Mouse (Mus musculus) embryonic facial prominence, embryonic 12.5 days (tissue): ENCODE measurements around the gene Tmed2. TPM values are rescaled to one million over a fixed set of nuclear protein-coding genes. Genes with fewer than 3 reads are reported as not detected.

ENCODE experiments used
- ATAC-seq: fragments of 200-750 bp; cut with Nextera tagmentation; 2 replicates; pipeline ENCODE4 v1.8.0; 2017; ENCODE audit not compliant: insufficient number of reproducible peaks, insufficient read depth, low FRiP score, low TSS enrichment
- H3K27ac ChIP-seq: fragments of 300-500 bp; sonication (generic); 2 replicates; pipeline ENCODE4 v1.5.1; 2016; ENCODE audit warnings: mild to moderate bottlenecking
- H3K27me3 ChIP-seq: fragments of 300-500 bp; sonication (generic); 2 replicates; pipeline ENCODE4 v1.6.1; 2016; ENCODE audit warnings: mild to moderate bottlenecking, moderate library complexity
- H3K36me3 ChIP-seq: fragments of 300-500 bp; sonication (generic); 2 replicates; pipeline ENCODE4 v1.6.1; 2016; ENCODE audit warnings: mild to moderate bottlenecking
- H3K4me1 ChIP-seq: fragments of 300-500 bp; sonication (generic); 2 replicates; pipeline ENCODE4 v1.6.1; 2016
- H3K4me2 ChIP-seq: fragments of 300-500 bp; sonication (generic); replicated peaks from 2 replicates; pipeline ENCODE4 v1.6.1; 2016; ENCODE audit warnings: mild to moderate bottlenecking, moderate library complexity
- H3K4me3 ChIP-seq: fragments of 300-500 bp; sonication (generic); 2 replicates; pipeline ENCODE4 v1.5.1; 2016; ENCODE audit warnings: mild to moderate bottlenecking
- H3K9ac ChIP-seq: fragments of 300-500 bp; sonication (generic); 2 replicates; pipeline ENCODE4 v1.6.1; 2016; ENCODE audit warnings: mild to moderate bottlenecking, moderate library complexity
- H3K9me3 ChIP-seq: fragments of 300-500 bp; sonication (generic); 2 replicates; pipeline ENCODE4 v1.6.1; 2016; ENCODE audit warnings: mild to moderate bottlenecking, moderate library complexity
- WGBS: fragments of 180-500 bp; shearing (Covaris S2); methylation state at CpG from one replicate; pipeline ENCODE4 v1.1.7; 2016; 5-methylcytosine and 5-hydroxymethylcytosine counted together
- polyA plus RNA-seq: library from polyadenylated mRNA; unstranded; fragments of >200 nt; fragmentation: Nextera tagmentation; extraction: Ambion mirVana; gene quantifications from 2 replicates; pipeline ENCODE4 v1.2.1, GENCODE M21; 2016

The Tmed2 gene
- polyA plus RNA-seq, 1 experiment from 2014 or later = 479 TPM

DNA sequence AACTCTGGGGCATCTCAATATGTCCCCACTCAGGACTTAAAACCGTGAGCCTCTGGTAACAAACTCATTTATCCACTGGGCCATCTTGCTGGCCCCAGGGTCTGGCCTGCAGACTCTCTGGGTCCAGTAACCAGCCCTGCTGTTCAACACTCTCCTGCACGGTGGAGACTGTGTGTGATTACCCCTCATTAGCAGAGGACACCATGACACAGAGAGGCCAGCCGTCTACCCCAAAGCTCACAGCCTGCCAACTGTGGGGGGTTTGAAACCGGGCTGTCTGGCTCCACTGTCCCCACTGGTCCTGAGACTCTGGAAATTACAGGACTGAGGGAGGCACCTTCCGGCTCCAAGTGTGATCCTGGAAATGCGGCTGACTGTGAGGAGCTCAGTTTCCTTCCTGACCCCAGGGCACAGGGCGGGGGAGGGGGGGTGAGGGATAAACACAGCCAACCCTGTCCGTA lies 11.3 kb upstream of the Tmed2 start:
- peak overlapping the region; percentile 81 for H3K4me3 ChIP-seq
- ATAC-seq = no peak
- peaks cover 36% of the 10 kb centered on the region for H3K4me1 ChIP-seq
- no peaks in the 10 kb centered on the region for H3K9me3 ChIP-seq
- WGBS = 14% methylated on average over 8 of the region's 8 CpGs
- H3K27ac ChIP-seq = peak overlapping the region; percentile 66; the same call in 1 of the 2 replicates
- peaks cover 17% of the 10 kb centered on the region for H3K36me3 ChIP-seq
- no peaks in the 10 kb centered on the region for H3K27me3 ChIP-seq
- H3K4me2 ChIP-seq = peak overlapping the region; percentile 77
- peak overlapping the region; percentile 79 for H3K9ac ChIP-seq

DNA sequence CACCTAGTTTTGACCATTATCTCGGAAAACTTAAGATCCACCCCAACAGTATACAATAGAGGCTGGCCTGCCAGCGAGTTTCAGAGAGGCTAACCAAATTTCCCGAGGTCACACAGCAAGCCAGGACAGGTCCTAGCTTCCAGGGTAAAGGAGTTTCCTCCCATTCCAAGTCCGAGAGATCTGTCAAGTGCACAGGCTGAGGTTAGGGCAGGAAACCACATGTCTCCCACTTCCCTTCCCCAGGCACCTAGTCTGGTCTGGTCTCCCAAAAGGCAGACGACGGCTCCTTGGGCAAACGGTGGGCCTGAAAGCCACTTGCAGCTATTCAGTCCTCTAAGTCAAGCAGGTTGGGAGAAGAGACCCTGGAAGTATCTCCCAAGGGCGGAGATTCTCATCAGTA lies 10.8 kb upstream of the Tmed2 start:
- no peak for ATAC-seq
- Histone ChIP-seq H3K9me3 (no peaks in the 10 kb centered on the region), H3K27ac (0 out of 2 replicates have a peak overlapping the region, but pooled peaks have one; percentile 66), H3K36me3 (peaks cover 12% of the 10 kb centered on the region; the same call in 1 of the 2 replicates), H3K4me2 (peak overlapping the region; percentile 77), H3K4me3 (peak overlapping the region; percentile 81), H3K27me3 (no peaks in the 10 kb centered on the region), H3K4me1 (peaks cover 36% of the 10 kb centered on the region), H3K9ac (peak overlapping the region; percentile 79)
- 43% methylated on average over 8 of the region's 8 CpGs for WGBS

DNA sequence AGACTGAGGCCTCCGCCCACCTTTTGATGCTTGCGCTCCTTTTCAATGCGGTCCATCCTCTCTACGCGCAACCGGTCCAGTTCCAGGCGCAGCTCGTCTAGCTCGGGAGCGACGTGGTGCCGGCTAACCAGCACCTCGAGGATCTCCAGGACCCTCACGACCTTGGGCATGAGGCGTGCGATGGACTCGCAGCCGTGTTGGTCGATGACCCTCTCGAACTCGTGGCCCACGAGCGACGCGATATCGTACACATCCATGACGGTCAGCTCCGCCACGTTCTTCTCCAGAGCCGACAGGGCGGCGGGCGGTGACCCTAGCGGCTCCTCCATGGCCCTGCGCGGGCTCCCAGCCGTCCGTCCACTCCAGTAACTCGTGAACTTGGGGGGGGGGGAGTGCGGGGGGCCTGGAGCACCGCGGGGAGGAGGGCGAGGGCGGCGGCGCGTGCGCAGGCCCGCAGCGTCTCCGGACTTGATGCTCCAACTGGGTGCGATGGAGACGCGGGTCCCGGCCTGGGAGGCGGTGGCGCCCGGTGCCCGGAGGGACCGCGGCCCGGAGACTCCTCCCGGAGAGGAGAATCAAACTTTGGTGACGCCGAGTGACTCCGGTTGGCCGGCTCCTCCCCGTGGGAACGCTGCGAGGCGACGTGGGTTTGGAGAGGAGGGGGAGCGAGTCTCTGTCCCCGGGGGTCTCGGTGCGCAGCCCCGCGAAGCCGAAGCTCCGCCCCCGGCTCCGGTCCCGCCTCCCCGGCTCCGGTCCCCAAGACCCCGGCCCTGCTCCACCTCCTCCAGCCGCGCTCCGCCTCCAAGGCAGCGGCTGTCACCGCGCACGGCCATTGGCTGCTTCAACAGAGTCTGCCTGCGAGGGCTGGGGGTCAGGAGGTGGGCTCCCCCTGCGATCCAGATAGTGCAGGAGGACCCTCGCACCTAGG lies 9.6 kb upstream of the Tmed2 start, which contains the start of gene Rilpl1:
Rilpl1 (minus strand) TSS at position 737 of the 928 bp plus-strand sequence.
- ATAC-seq = peak; percentile 88
- Histone ChIP-seq H3K4me2 (peak within 1 kb of the TSS; percentile 77), H3K4me3 (peak within 1 kb of the TSS; percentile 81), H3K27me3 (no peaks in the 10 kb centered on the region; the same call in 1 of the 2 replicates), H3K27ac (peak within 1 kb of the TSS; percentile 87), H3K9ac (peak within 1 kb of the TSS; percentile 79), H3K36me3 (peaks cover 5% of the 10 kb centered on the region; the same call in 1 of the 2 replicates), H3K9me3 (no peaks in the 10 kb centered on the region), H3K4me1 (peaks cover 36% of the 10 kb centered on the region)
- under 1% methylated on average over 93 of the region's 96 CpGs for WGBS

DNA sequence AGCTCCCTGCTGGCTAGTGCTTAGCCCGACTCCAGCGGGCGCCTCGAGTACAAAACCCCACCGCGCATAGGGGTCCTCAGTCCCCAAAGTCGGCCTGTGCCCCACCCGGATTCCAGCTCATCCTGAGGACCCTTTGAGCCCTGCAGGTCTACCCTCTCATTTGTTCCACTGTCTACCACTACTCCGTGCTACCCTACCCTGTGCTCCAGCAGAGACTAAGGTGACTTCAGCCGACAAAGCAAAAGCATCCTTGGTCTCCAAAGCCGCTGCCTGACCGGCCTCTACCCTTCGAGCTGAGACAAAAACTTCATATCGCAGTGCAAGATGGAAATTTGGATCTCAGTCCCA lies 8.9 kb upstream of the Tmed2 start:
- Histone ChIP-seq H3K4me1 (peaks cover 36% of the 10 kb centered on the region), H3K27ac (peak overlapping the region; percentile 87), H3K9me3 (no peaks in the 10 kb centered on the region), H3K27me3 (no peaks in the 10 kb centered on the region; the same call in 1 of the 2 replicates), H3K4me2 (peak overlapping the region; percentile 77), H3K4me3 (peak overlapping the region; percentile 81), H3K36me3 (no peaks in the 10 kb centered on the region), H3K9ac (peak overlapping the region; percentile 79)
- 13% methylated on average over 14 of the region's 14 CpGs for WGBS
- ATAC-seq = no peak

DNA sequence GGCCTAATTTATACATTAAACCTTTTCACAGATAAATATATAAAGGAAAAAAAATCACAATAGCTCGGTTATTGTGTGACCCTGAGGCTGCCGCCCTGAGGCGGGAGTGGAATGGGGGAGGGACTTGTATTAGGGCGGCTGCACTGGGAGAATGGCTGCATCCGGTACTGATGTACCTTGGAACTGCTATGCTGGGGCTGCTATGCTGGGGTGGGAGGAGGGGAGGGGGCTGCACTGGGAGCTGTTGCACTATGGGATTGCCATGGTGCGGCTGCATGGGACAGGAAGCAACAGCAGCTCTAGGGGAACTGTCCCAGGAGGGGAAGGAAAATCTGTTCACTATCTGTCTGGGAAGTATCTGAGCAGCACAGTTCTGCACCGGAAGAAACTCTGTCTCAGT lies 8.0 kb upstream of the Tmed2 start:
- Histone ChIP-seq H3K4me2 (0 out of 2 replicates have a peak overlapping the region, but pooled peaks have one; percentile 17), H3K9ac (no peak overlapping the region), H3K4me1 (peaks cover 36% of the 10 kb centered on the region), H3K27ac (peak overlapping the region; percentile 36; the same call in 1 of the 2 replicates), H3K36me3 (no peaks in the 10 kb centered on the region), H3K27me3 (no peaks in the 10 kb centered on the region; the same call in 1 of the 2 replicates), H3K9me3 (no peaks in the 10 kb centered on the region), H3K4me3 (no peak overlapping the region)
- 25% methylated on average over 7 of the region's 7 CpGs for WGBS
- ATAC-seq = no peak

DNA sequence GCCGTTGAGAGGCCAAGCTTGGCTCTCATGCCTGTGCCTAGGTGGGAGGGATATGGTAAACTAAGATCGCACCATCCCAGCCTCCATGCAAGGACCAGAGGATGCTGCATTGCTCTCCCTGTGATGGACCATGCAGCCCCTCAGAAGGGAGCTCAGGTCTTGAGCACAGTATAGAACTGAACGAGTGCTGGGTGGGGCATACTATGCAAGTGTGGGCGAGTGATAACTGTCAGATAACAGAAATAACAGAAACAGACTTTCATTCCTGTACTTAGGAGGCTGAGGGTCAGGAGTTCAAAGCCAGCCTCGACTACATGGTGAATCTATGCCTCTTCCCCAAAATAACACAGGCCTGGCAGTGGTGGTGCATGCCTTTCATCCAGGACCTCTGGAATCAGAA lies 5.5 kb upstream of the Tmed2 start:
- Histone ChIP-seq H3K4me1 (peaks cover 16% of the 10 kb centered on the region), H3K27me3 (no peaks in the 10 kb centered on the region; the same call in 1 of the 2 replicates), H3K4me3 (no peak overlapping the region), H3K9me3 (no peaks in the 10 kb centered on the region), H3K36me3 (no peaks in the 10 kb centered on the region), H3K27ac (no peak overlapping the region), H3K9ac (no peak overlapping the region), H3K4me2 (no peak overlapping the region)
- no peak for ATAC-seq
- 67% methylated on average over 5 of the region's 5 CpGs for WGBS

DNA sequence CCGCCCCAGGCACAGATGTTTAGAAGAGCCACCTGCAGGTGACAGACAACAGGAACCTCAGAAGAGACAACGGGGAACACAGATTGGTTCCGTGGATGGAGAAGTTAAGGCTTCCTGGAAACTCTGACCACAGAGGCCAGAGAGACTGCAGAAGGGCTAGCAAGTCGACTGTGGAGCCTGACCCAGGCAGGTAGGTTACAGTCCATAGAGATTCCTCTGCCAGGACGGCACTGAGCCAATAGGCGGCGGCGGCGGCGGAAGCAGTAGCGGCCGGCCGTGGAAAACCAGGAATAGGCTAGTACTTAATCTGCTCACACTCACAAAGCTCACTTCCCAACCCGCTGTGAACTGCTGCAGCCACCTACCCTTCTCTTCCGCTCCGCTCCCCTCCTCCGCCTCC lies 3.7 kb upstream of the Tmed2 start:
- Histone ChIP-seq H3K4me3 (peak overlapping the region; percentile 15; the same call in 1 of the 2 replicates), H3K4me1 (peaks cover 9% of the 10 kb centered on the region), H3K9me3 (no peaks in the 10 kb centered on the region), H3K9ac (peak overlapping the region; percentile 4; the same call in 1 of the 2 replicates), H3K36me3 (no peaks in the 10 kb centered on the region), H3K4me2 (peak overlapping the region; percentile 46), H3K27me3 (no peaks in the 10 kb centered on the region; the same call in 1 of the 2 replicates), H3K27ac (no peak overlapping the region)
- no peak for ATAC-seq
- 4% methylated on average over 17 of the region's 17 CpGs for WGBS

DNA sequence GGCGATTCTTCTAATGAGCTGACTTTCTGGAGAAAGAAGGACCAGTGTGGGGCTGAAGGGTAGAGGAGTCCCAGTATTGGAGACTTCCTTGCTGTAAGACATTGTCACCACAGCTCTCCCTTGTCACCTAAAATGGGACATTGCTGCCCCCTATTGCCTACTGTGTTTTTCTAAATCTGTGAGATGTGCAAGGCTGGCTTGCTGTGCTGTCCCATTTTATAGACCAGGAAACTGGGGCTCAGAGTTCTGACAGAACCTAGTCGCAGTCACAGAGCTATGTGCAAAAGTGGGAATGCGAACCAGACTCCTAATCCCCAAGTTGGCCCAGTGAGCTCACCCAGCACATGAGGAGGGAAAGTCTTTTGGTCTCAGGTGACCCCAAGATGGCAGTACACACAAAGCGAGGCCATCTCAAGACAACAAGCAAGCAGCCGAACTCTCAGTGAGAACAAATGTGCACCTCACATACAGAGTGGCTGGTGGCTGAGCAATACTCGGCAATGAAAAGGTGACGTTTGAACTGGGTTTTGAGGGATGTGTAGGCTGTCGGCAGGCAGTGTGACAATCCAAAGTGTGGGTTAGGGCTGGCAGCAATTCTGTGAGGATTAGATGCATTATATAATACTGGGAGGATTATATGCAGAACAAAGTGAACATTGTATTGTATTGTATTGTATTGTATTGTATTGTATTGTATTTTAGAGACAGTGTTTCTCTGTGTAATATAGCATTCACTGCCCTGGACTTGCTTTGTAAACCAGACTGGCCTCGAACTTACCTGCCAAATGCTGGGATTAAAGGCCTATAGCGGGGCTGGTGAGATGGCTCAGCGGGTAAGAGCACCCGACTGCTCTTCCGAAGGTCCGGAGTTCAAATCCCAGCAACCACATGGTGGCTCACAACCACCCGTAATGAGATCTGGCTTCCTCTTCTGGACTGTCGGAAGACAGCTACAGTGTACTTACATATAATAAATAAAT lies 1.4 kb upstream of the Tmed2 start:
- no peak overlapping the region for H3K27ac ChIP-seq
- H3K27me3 ChIP-seq = no peaks in the 10 kb centered on the region; the same call in 1 of the 2 replicates
- no peak overlapping the region for H3K4me2 ChIP-seq
- peaks cover 2% of the 10 kb centered on the region for H3K36me3 ChIP-seq
- H3K9ac ChIP-seq = no peak overlapping the region
- H3K4me1 ChIP-seq = peaks cover 10% of the 10 kb centered on the region; the same call in 1 of the 2 replicates
- WGBS = 73% methylated on average over 15 of the region's 16 CpGs
- ATAC-seq = no peak
- no peaks in the 10 kb centered on the region for H3K9me3 ChIP-seq
- H3K4me3 ChIP-seq = no peak overlapping the region

DNA sequence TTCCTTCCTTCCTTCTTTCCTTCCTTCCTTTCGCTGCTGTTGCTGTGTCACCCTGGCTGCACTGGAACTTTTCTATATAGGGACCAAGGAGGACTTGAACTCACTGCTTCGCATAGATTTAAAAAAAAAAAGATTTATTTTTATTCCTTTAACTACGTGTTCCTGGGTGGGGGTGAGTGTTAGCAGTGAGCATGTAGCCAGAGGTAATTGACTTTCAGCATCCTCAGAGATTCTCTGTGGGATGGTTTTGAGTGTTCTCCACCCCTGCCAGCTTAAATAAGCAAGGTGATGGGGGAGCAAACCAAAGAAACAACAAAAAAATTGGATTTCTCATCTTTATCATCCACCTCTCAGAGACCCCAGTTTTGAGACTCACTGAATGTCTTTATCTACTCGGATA lies 590 bp upstream of the Tmed2 start:
- peak overlapping the region; percentile 97 for H3K4me3 ChIP-seq
- no peak for ATAC-seq
- no peak overlapping the region for H3K9ac ChIP-seq
- no peaks in the 10 kb centered on the region; the same call in 1 of the 2 replicates for H3K27me3 ChIP-seq
- H3K27ac ChIP-seq = 0 out of 2 replicates have a peak overlapping the region, but pooled peaks have one; percentile 88
- peak overlapping the region; percentile 39 for H3K4me2 ChIP-seq
- H3K4me1 ChIP-seq = peaks cover 10% of the 10 kb centered on the region; the same call in 1 of the 2 replicates
- 74% methylated on average over 4 of the region's 4 CpGs for WGBS
- H3K9me3 ChIP-seq = no peaks in the 10 kb centered on the region
- peaks cover 10% of the 10 kb centered on the region for H3K36me3 ChIP-seq

DNA sequence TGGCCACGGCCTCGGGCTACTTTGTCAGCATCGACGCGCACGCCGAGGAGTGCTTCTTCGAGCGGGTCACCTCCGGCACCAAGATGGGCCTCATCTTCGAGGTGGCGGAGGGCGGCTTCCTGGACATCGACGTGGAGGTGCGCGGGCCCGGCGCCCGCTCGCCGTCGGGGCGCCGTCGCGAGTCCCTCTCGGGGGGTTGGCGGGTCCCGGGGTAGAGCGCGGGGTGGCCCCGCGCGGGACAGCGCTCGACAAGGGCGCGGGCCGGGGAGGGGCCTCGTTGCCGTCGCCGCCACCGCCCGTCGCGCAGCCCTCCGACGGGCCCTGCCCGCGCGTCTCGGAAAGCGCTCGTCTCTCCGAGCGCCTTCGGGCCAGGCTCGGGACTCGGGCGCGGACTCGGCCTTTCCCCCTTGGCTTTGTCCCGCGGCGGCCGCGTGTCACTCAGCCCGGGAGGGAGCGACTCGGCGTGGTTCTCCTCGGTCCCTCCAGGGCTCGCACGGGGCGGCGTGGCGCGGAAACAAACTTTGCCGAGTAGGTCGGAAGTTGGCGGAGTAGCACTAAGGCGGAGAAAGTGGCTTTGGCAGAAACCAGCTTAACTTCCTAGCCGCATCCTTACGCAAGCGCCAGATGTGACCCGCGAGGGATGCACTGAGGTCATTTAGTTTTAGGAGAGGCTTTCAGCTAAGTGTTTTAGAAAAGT lies 558 bp downstream of the Tmed2 start:
- H3K4me1 ChIP-seq = peaks cover 10% of the 10 kb centered on the region; the same call in 1 of the 2 replicates
- peaks cover 19% of the 10 kb centered on the region for H3K36me3 ChIP-seq
- H3K4me2 ChIP-seq = peak overlapping the region; percentile 60
- peak; percentile 49 for ATAC-seq
- H3K27me3 ChIP-seq = no peaks in the 10 kb centered on the region
- no peaks in the 10 kb centered on the region for H3K9me3 ChIP-seq
- peak overlapping the region; percentile 97 for H3K4me3 ChIP-seq
- H3K27ac ChIP-seq = peak overlapping the region; percentile 88
- under 1% methylated on average over 74 of the region's 89 CpGs for WGBS
- H3K9ac ChIP-seq = peak overlapping the region; percentile 94
